Mouse (Mus musculus) limb, embryonic 14.5 days (tissue): ENCODE measurements at regions not wholly inside any gene's neighbourhood (a gene's known extent, or its start where the extent isn't known, plus 50 kb on each side); places are given as distances from the start of the nearest gene placed in this dataset.

Source experiments
- ATAC-seq: fragments of 200-750 bp; cut with Nextera tagmentation; 2 replicates; pipeline ENCODE4 v1.8.0; 2017; ENCODE audit warnings: low read depth, moderate number of reproducible peaks, moderate TSS enrichment; ENCODE audit not compliant: low FRiP score
- DNase-seq: peaks from one replicate; pipeline ENCODE4 v3.0.0-alpha.2; 2015; ENCODE audit warnings: low spot score
- H3K27ac ChIP-seq: fragments of 300-500 bp; sonication (generic); replicated peaks from 2 replicates; pipeline ENCODE4 v1.5.1; 2014; ENCODE audit warnings: low read depth, mild to moderate bottlenecking, low read length, moderate library complexity, mixed read lengths
- H3K27me3 ChIP-seq: fragments of 300-500 bp; sonication (generic); 2 replicates; pipeline ENCODE4 v1.6.1; 2014; ENCODE audit warnings: low read length, mixed read lengths; ENCODE audit not compliant: control insufficient read depth, insufficient read depth
- H3K36me3 ChIP-seq: fragments of 300-500 bp; sonication (generic); 2 replicates; pipeline ENCODE4 v1.6.1; 2014; ENCODE audit warnings: mild to moderate bottlenecking, low read length, moderate library complexity, mixed read lengths; ENCODE audit not compliant: control insufficient read depth, insufficient read depth
- H3K4me1 ChIP-seq: fragments of 300-500 bp; sonication (generic); 2 replicates; pipeline ENCODE4 v1.6.1; 2014; ENCODE audit warnings: antibody characterized with exemption, low read length, mixed read lengths; ENCODE audit not compliant: control insufficient read depth, insufficient read depth
- H3K4me2 ChIP-seq: fragments of 300-500 bp; sonication (generic); replicated peaks from 2 replicates; pipeline ENCODE4 v1.6.1; 2014; ENCODE audit warnings: low read depth, mild to moderate bottlenecking, low read length, moderate library complexity; ENCODE audit not compliant: severe bottlenecking
- H3K4me3 ChIP-seq: fragments of 300-500 bp; sonication (generic); replicated peaks from 2 replicates; pipeline ENCODE4 v1.5.1; 2014; ENCODE audit warnings: low read length
- H3K9ac ChIP-seq: fragments of 300-500 bp; sonication (generic); 2 replicates; pipeline ENCODE4 v1.6.1; 2014; ENCODE audit warnings: mild to moderate bottlenecking, low read depth, low read length, moderate library complexity; ENCODE audit not compliant: severe bottlenecking
- H3K9me3 ChIP-seq: fragments of 300-500 bp; sonication (generic); 2 replicates; pipeline ENCODE4 v1.6.1; 2016; ENCODE audit warnings: low read length; ENCODE audit not compliant: control insufficient read depth
- POLR2A ChIP-seq: fragments of 200-500 bp; IDR thresholded peaks from 2 replicates; pipeline ENCODE4 v1.8.0; 2012; ENCODE audit warnings: inconsistent platforms, mild to moderate bottlenecking, moderate library complexity, borderline replicate concordance; ENCODE audit not compliant: insufficient read depth, insufficient read length; ENCODE audit errors: extremely low read depth
- WGBS: fragments of 180-500 bp; shearing (Covaris S2); extraction: QIAGEN DNeasy Blood & Tissue Kit; methylation state at CpG from one replicate; pipeline ENCODE4 v1.1.7; 2014; 5-methylcytosine and 5-hydroxymethylcytosine counted together

DNA sequence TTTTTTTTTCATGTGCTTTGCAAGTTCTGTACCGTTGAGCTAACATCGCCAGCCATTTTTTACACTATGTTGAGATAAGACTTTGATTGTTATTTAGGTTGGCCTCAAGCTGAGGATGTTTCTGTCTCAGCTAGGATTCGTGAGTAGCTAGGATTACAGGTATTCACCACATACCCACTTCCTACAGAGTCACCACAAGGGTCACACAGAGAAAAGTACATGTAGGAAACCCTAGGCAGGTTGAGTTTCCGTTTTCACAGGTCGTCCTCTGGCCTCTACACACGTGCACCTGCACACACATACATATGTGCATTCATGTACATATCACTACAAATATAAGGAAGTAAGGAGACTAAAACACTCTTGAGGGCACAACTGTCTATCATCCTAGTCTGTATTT lies 133.5 kb downstream of the Pten start:
- no peak overlapping the region for H3K4me3 ChIP-seq
- H3K9ac ChIP-seq = no peak overlapping the region
- no peak for ATAC-seq
- H3K27me3 ChIP-seq = no peaks in the 10 kb centered on the region
- peaks cover 18% of the 10 kb centered on the region for H3K4me1 ChIP-seq
- 88% methylated on average over 6 of the region's 6 CpGs for WGBS
- no peak for TF ChIP-seq POLR2A
- no peak for DNase-seq
- no peak overlapping the region for H3K4me2 ChIP-seq
- no peak overlapping the region for H3K27ac ChIP-seq
- H3K9me3 ChIP-seq = no peaks in the 10 kb centered on the region
- no peaks in the 10 kb centered on the region for H3K36me3 ChIP-seq

DNA sequence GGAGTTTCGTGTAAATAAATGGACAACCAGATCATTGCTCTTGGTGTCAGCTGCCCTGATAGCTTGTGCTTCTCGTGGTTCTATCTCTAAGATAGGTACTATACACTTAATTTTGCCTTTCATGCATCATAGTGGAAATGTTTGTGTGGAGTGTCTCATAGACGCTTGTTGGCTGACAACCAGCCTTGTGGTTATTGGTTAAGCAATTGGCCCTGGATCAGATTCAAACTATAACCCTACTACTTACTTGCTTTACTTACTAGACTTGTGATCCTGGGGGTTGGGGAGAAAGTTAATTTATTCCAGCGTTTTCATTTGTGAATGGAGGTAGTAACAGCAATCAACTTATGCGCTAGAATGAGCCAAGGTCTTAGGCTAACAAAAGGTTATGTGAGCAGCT lies 135.2 kb downstream of the Pten start:
- no peaks in the 10 kb centered on the region for H3K27me3 ChIP-seq
- no peak overlapping the region for H3K4me2 ChIP-seq
- TF ChIP-seq POLR2A = no peak
- DNase-seq = no peak
- H3K9me3 ChIP-seq = no peaks in the 10 kb centered on the region
- WGBS = 82% methylated on average over 5 of the region's 5 CpGs
- no peaks in the 10 kb centered on the region for H3K36me3 ChIP-seq
- no peak overlapping the region for H3K9ac ChIP-seq
- no peak overlapping the region for H3K27ac ChIP-seq
- H3K4me1 ChIP-seq = peaks cover 9% of the 10 kb centered on the region
- no peak overlapping the region for H3K4me3 ChIP-seq
- ATAC-seq = no peak

DNA sequence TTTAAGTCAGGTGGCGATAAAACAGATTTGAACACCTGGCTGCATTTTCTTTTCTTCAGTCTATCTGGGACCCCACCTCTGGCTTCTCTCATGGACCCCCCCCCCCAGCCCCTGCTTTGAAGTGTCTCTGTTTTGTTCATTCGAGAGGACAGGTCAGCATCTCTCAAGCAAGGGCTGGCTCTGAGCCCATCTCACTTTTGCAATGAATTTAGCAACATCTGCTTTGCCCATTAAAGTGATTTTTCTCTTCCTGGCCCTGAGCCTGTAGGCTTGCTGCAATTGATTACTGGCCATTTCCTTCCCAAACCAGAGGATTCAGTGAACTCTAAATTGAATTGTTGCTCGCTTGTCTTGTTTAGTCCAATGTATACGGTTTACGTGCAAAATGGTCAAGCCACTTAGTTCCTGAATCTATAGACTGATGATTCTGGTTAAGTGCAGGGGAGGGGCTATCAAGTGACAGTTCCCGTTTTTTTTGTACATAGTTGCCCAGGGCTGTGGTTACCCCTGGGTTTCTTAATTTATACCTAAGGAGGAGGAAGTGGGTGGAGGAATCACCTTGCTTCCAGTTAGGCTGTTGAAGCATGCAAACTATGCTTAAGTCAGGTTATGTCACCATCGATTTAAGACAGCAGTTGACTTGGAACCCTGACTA lies 146.3 kb downstream of the Pten start:
- ATAC-seq = peak; percentile 62
- Histone ChIP-seq H3K27ac (no peak overlapping the region), H3K4me1 (peaks cover 14% of the 10 kb centered on the region), H3K27me3 (no peaks in the 10 kb centered on the region), H3K4me2 (no peak overlapping the region), H3K36me3 (no peaks in the 10 kb centered on the region), H3K9me3 (no peaks in the 10 kb centered on the region), H3K4me3 (no peak overlapping the region), H3K9ac (no peak overlapping the region)
- no peak for TF ChIP-seq POLR2A
- WGBS = 18% methylated on average over 7 of the region's 7 CpGs
- DNase-seq = peak; percentile 76

DNA sequence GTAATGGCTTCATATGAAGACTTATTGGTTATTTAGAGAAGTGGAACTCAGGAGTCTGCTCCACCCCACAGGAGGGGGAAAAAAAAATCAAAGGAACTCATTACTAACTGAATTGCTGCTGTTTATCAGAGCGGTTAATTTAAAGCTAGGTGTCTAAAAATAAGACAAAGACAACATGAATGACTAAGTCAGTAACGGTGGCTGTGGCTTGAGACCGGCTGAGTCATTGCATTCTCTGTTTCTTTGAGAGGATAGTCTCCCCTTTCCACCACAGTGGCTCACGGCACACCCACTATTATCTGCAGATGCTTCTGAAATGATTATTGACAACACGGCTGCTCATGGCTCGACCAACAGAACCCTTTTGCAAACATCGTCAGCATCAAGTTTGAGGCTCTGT lies 147.2 kb downstream of the Pten start:
- H3K36me3 ChIP-seq = no peaks in the 10 kb centered on the region
- no peak overlapping the region for H3K4me3 ChIP-seq
- H3K9ac ChIP-seq = no peak overlapping the region
- no peaks in the 10 kb centered on the region for H3K9me3 ChIP-seq
- no peaks in the 10 kb centered on the region for H3K27me3 ChIP-seq
- TF ChIP-seq POLR2A = no peak
- DNase-seq (no peak), ATAC-seq (no peak)
- H3K27ac ChIP-seq = no peak overlapping the region
- no peak overlapping the region for H3K4me2 ChIP-seq
- peaks cover 14% of the 10 kb centered on the region for H3K4me1 ChIP-seq
- WGBS = 74% methylated on average over 7 of the region's 7 CpGs

DNA sequence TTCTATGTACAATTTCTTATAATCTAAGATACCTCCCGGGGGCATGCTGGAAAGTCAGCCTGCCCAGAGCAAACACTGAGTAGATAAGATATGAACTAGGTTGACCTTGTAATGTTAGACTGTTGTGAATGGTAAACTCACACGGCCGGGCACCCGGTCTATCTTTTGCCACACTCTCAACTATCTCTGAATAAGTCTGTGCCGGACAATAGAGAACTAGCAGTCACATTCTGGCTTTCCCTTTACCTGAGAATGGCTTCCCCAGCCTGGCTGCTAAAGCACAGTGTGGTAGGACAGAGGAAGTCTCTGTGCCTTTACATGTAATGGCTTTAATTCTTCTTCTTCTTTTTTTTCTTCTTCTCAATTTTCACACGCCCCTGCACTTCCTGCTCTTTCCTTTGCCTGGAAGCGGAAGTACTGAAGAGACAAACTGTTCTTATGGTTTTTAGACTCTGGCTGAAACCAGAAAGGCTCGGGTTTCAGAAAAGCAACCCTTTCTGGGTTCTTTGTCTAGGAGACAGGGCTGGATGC lies 148.7 kb downstream of the Pten start:
- WGBS = 66% methylated on average over 8 of the region's 8 CpGs
- ATAC-seq (no peak), DNase-seq (no peak)
- no peak overlapping the region for H3K4me2 ChIP-seq
- no peaks in the 10 kb centered on the region for H3K36me3 ChIP-seq
- peaks cover 14% of the 10 kb centered on the region for H3K4me1 ChIP-seq
- H3K4me3 ChIP-seq = no peak overlapping the region
- no peaks in the 10 kb centered on the region for H3K27me3 ChIP-seq
- no peak overlapping the region for H3K9ac ChIP-seq
- no peaks in the 10 kb centered on the region for H3K9me3 ChIP-seq
- no peak overlapping the region for H3K27ac ChIP-seq
- TF ChIP-seq POLR2A = no peak
